Mouse (Mus musculus): ENCODE results near the gene Ltbp3.

The Ltbp3 gene

DNA sequence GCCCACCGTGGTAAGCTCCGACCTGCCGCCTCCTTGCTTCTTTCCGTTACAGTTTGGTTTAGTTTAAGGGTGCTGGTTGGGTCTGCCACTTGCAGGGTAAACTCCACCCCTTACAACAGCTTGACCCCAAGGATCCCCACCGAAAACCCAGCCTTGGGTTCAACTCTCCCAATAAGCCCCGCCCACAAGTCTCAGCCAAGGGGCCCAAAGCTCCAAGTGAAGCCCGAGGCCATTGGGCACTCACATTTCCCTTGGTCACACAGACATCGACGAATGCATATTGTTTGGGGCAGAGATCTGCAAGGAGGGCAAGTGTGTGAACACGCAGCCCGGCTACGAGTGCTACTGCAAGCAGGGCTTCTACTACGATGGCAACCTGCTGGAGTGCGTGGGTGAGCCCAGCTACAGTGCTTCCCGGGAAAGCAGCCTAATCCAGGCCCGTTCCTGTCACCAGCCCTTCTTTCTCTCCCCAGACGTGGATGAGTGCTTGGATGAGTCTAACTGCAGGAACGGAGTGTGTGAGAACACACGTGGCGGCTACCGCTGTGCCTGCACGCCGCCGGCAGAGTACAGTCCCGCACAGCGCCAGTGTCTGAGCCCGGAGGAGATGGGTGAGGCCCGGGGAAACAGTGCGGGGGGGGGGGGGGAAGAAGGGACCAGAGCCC lies 15.7 kb downstream of the Ltbp3 start:
- DNase-seq: peak in 1 of 2 experiments; percentile 42

DNA sequence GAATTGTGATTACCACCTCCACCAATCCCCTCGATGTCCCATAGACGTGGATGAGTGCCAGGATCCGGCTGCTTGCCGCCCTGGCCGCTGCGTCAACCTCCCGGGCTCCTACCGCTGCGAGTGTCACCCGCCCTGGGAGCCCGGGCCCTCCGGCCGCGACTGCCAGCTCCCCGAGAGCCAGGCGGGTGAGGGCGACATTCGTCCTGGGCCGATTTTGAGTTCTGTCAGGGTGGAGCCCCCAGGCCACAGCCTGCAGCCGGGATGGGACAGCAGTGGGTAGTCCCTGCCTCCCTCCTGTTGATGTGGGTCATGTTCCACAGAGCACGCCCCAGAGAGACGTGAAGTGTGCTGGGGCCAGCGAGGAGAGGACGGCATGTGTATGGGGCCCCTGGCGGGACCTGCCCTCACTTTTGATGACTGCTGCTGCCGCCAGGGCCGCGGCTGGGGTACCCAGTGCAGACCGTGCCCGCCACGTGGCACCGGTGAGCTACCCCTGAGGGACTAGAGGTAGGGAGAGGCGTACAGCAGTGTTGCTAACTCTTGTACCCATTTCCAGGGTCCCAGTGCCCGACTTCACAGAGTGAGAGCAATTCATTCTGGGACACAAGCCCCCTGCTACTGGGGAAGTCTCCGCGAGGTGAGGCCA lies 16.4 kb downstream of the Ltbp3 start:
- peak in 1 of 2 experiments; percentile 40 for DNase-seq

DNA sequence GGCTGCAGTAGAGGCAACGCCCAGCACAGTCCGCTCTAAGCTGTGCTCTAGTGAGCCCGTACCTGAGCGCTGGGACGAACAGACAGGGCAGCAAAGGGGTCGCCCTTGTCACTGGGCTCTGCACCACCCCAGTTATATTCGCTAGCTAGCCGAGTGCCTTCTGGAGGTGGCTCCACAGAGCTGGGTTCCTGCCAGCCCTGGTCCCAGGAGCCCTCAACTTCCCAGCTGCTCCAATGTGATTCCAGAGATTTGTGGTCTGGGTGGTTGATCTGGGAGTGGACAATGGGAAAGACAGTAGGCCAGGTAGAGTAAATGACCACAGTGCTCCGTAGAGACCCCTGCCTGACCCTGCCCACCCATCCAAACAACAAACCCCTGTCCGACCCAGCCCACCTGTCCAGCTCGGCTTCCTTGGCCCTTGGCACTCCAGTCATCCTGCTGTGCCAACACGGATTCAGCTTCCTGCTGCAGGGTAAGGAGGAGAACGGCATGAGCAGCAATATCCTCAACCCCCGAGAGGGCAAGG lies 18.2 kb downstream of the Ltbp3 start:
- DNase-seq: no peak

DNA sequence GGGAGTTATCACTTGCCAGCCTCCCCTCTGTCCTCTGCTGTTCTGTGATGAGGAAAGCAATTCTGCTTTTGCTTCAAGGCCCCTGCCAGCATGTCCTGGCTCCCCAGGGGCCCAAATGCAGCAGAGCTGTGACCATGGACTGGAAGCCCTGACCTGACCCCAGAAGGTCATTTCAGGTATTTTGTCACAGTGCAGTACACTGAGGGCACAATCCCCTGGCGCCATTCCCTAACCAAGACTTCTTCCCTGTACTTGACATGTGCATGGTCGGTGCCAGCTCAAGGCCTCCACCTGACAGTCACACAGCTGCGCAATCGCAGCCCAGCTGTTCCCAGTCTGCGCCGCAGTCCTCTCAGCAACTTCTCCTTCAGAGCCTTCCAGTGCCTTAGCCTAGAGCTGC lies 22.5 kb downstream of the Ltbp3 start:
- no peak for DNase-seq

DNA sequence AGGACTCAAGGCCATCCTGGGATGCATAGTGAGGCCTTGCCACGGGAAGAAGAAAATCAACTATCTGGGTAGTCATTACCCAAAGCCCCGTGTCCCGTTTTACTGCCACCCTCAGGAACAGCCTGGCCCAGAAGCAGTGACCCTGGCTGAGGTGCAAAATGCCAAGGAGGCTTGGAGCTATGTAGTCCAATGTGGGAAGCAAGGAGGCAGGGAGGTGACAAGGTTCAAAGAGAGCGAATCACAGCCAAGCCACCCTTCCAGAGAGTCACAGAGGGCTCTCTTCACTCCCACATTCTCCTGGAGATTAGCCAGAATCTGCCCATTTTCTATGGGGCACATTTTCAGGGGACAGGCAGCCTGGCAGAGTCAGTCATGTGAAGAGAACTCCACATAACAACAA lies 26.6 kb downstream of the Ltbp3 start:
- no peak for DNase-seq

- no peak for DNase-seq
These were observed 29.6 kb downstream of the Ltbp3 start for GRCm38 (mm10) chr19:5770311-5770710.

DNA sequence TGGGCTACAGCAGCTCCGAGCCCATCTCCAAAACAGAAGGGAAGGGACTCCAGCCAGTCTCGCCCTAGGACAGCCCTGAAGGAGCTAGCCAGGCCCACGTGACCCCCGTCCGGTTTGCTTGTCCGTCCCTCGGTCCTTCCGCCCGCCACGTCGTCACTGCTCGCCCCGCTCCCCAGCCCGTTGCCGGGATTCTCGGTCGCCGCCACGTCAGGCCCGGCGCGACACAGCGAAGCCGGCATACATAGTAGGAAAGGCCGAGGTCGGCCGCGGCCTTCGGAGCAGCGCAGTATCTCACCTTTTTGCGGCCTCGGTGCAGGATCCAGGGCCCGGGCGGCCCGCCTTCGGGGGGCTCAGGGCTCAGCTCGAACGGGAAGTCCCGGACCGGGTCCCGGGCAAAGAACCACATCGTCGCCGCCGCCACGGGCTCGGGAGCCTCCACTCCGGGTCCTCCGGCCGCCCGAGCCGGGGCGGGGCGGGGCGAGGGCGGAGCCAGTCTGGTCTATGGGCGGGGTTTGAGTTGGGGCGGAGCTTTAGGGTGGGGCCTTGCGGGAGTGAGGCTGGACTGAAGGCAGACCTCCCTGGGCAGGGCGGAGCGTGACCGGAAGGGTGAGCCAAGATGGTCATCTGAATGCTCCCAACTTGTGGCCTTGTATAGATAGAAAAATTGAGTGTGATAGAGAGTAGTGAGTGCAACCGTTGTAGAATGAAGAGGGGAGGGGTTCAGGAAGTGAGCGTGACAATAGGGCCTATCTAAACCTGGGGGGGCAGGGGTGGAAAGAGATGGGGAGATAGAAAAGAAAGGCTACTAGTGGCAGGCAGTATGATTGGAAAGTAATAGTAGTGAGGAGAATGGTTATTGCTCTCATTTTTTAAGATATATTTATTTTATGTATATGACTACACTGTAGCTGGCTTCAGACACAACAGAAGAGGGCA lies 30.5 kb downstream of the Ltbp3 start, which contains the start of gene Scyl1:
Gene Scyl1 (minus strand): TSS at position 495 of the 936 bp plus-strand sequence.
- DNase-seq: peak; percentile 95 to 96

GRCm38 (mm10) chr19:5777387-5778032 lies 36.8 kb downstream of the Ltbp3 start:
- DNase-seq: no peak

DNA sequence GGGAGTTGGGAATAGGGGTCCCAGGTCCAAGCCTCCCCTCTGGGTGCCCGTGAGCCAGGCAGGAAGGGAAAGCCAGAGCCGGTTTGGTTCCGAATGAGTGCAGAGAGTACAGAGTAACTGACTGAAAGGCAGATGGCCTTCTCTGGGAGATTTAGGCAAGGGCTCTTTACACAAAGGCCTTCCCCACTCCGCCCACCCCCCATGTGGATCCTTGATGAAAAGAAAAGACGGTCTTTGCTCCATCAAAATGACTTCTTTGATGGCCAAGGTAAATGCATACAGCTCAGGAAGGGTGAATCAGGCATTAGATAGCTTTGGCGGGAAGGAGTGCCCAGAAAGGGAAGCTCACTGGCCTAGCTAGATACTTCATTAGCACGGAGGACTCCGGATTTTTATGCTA lies 37.6 kb downstream of the Ltbp3 start:
- DNase-seq: no peak

- peak; percentile 46 to 62 for DNase-seq
These were observed 39.5 kb downstream of the Ltbp3 start for GRCm38 (mm10) chr19:5780203-5780602.

GRCm38 (mm10) chr19:5781532-5781931 lies 40.8 kb downstream of the Ltbp3 start:
- no peak for DNase-seq

DNA sequence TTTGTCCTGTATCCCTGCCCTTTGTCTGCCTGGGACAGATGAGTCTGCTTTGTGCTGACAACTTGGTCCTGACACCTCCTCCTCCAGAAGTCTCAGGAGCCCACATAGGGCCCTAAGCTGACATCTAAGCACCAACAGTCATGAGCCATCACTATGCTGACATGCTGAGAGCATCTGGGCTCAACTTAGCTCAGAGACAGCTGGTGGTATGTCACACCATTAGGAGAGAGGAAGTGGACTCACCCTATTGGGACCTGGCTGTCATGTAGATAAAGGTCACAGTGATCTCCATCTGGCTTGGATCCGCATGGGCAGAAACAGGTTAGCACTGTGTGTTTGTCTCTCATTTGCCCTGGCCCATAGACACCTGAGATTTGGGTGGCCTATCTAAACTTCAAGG lies 41.4 kb downstream of the Ltbp3 start:
- DNase-seq: no peak

DNA sequence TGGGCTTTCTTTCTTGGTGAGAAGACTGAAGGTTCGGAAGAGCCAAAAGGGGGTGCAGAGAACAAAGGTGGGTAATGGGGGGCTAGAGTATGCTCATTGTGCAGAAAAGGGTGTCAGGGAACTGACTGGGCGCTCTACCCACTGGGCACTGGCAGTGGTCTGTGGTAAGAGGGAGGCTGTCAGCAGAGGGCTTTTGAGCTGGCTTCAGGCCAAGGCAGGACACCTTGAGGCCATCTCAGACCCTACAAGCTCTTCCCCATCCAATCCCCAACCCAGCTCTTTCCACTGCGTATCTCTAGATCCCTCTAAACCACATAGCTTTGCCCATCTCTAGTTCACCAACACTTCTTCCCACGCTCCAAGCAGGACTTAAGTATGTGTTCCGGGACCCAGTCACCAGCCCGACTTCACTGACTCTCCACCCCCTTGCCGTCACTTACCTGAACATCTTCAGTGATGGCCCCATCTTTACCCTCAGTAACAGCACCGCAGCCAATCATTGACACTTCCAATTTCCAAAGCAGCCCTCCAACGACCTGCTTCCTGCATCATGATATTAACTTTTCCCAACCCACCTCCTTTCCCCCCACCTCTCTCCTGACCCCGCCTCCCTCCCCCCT lies 44.4 kb downstream of the Ltbp3 start:
- no peak for DNase-seq

- peak; percentile 91 to 93 for DNase-seq
These were observed 45.9 kb downstream of the Ltbp3 start for GRCm38 (mm10) chr19:5786441-5787114.

DNA sequence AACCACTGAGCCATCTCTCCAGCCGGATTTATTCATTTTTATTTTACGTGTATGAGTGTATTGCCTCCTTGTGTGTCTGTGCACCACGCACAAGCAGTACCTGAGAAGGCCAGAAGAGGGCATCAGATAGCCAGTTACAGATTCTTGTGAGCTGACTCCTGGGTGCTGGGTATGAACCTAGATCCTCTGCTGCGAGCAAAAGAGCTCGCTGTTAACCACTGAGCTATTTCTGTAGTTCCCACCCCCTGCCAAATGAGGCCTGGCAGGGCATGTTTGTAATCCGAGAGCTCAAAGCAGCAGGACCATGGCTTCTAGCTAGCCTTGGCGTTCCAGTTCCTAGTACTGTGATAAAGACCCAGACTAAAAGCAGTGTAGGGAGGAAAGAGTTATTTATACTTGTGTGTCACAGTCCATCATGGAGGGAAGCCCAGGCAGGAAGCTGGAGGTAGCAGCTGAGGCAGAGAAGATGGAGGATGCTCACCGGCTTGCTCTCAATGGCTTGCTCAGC lies 46.5 kb downstream of the Ltbp3 start:
- peak; percentile 87 to 90 for DNase-seq

DNA sequence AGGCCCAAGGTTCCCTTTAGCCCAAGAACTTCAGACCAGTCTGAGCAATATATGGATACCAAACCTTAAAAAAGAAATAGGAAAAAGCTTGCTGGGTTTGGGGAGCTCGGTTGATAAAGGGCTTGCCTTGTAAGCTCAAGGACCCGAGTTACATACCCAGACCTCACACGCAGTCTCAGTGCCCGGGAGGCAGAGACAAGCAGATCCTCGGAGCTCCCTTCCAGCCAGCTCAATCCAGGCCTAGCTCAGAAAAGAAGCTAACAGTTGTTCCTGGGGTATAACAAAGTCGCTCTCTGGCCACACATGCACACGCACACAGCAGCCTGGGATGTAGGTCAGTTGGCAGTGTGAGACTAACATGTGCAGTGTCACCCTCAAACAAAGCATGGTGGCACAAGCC lies 47.2 kb downstream of the Ltbp3 start:
- no peak for DNase-seq

DNA sequence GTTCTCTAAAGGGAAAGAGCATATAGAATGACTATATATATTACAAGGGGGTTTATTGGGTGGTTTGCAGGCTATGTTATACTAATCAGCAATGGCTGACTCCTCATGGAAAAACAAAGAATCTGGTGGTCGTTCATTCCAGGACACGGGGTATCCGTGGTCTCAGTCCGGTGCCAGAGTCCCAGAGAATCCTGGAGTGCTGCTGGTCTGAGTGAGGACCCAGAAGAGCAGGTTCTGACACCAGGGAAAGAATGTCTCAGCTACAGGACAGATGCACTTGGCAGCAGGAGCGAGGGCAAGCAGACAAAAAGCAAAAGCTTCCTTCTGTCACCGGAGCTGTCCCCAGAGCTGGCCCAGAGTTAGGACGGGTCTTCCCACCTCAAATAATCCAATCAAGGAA lies 47.9 kb downstream of the Ltbp3 start:
- no peak for DNase-seq

DNA sequence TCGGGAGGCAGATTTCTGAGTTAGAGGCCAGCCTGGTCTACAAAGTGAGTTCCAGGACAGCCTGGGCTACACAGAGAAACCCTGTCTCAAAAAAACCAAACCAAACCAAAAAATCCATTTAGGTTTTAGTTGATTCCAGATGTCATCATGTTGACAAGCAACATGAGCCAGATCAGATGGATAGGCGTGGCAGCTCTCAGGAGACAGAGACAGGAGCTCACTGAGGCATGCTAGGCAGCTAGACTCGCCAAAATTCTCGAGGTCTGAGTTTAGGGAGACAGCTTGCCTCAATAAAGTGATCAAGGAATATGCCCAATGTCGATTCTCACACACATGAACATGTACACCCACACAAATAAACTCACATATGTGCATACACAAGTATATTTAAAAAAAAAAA lies 48.4 kb downstream of the Ltbp3 start:
- DNase-seq: no peak

- peak in 1 of 2 experiments; percentile 3 for DNase-seq
These were observed 50.6 kb downstream of the Ltbp3 start for GRCm38 (mm10) chr19:5791329-5791728.

GRCm38 (mm10) chr19:5793116-5793515 lies 52.4 kb downstream of the Ltbp3 start:
- peak; percentile 73 for DNase-seq
